Comparison of ENCODE assay signal across 13 mouse cellular contexts in genomic region chr8:103442420-103443125, GRCm38 (mm10).
DNase-seq lines count a peak whose midpoint lies in the region; ATAC-seq and TF ChIP-seq lines count a peak whose summit lies in the region.
"Had no signal": no experiment of that assay in that cellular context is flagged by ENCODE, and none has a peak within 500 bp of the region (broad histone marks: within the 10 kb centered on the region; RNA-seq: fewer than 3 reads in every experiment).

No protein-coding gene starts in this region.

- no peak overlapping the region for H3K4me3 ChIP-seq in lung, embryonic 14.5 days (ENCODE audit: low read depth, low read length)
- no peak overlapping the region for H3K4me3 ChIP-seq in embryonic facial prominence, embryonic 11.5 days (ENCODE audit: low read depth, low read length)
- H3K4me3 ChIP-seq: erythroblast, embryonic 14.5 days had no signal

- WGBS in lung, embryonic 14.5 days: 12% methylated on average over 6 of the region's 6 CpGs
- WGBS in embryonic facial prominence, embryonic 11.5 days: 12% methylated on average over 6 of the region's 6 CpGs

- DNase-seq in lung, embryonic 14.5 days: peak; percentile 76
- DNase-seq in lung, postnatal 36 days: no peak
- peak; percentile 65 for DNase-seq in brain, embryonic 14.5 days (ENCODE audit: low read depth)
- DNase-seq in embryonic facial prominence, embryonic 11.5 days (ENCODE audit: low spot score): peak; percentile 56
- DNase-seq in mesoderm, embryonic 11.5 days (ENCODE audit: low read depth, low spot score): peak; percentile 49
- no peak for DNase-seq in right cerebral cortex, postnatal 25 days
- no peak for DNase-seq in spleen, adult 12 weeks (ENCODE audit: low spot score)
- DNase-seq in left cerebral cortex, adult 9 months (ENCODE audit: low spot score in 2 of 2): no peak
- DNase-seq: cerebellum, adult 11-12 months; gastrocnemius, postnatal 36 days; kidney, adult 8-10 months; thymus, postnatal 4 days had no signal

- TF ChIP-seq POLR2A in brain, embryonic 14.5 days (IDR thresholded peaks at IDR 0.05; ENCODE audit: borderline replicate concordance, extremely low read depth, insufficient read depth, insufficient read length, poor library complexity, severe bottlenecking): no peak

- no peaks in the 10 kb centered on the region for H3K4me1 ChIP-seq in lung, embryonic 14.5 days (ENCODE audit: insufficient read depth)
- no peaks in the 10 kb centered on the region for H3K4me1 ChIP-seq in embryonic facial prominence, embryonic 11.5 days (ENCODE audit: control insufficient read depth, insufficient read depth, low read length)

- no peak for TF ChIP-seq CTCF in lung, embryonic 14.5 days (IDR thresholded peaks at IDR 0.05; ENCODE audit: low read depth)
- TF ChIP-seq CTCF in brain, embryonic 14.5 days (IDR thresholded peaks at IDR 0.05; ENCODE audit: borderline replicate concordance, extremely low read depth, insufficient read depth, insufficient read length): no peak

- H3K27me3 ChIP-seq in lung, embryonic 14.5 days (ENCODE audit: insufficient read depth, low read length): no peaks in the 10 kb centered on the region
- H3K27me3 ChIP-seq in embryonic facial prominence, embryonic 11.5 days (ENCODE audit: control insufficient read depth, insufficient read depth, low read length): no peaks in the 10 kb centered on the region

- H3K27ac ChIP-seq in lung, embryonic 14.5 days (ENCODE audit: low read depth): peak overlapping the region; percentile 61
- no peak overlapping the region for H3K27ac ChIP-seq in embryonic facial prominence, embryonic 11.5 days (replicated peaks; ENCODE audit: low read depth, low read length)

- H3K9me3 ChIP-seq in lung, embryonic 14.5 days (ENCODE audit: low read depth, low read length): no peaks in the 10 kb centered on the region
- H3K9me3 ChIP-seq in embryonic facial prominence, embryonic 11.5 days (replicated peaks; ENCODE audit: control insufficient read depth, low read length): no peaks in the 10 kb centered on the region

- no peaks in the 10 kb centered on the region for H3K36me3 ChIP-seq in lung, embryonic 14.5 days (ENCODE audit: insufficient read depth)
- no peaks in the 10 kb centered on the region for H3K36me3 ChIP-seq in embryonic facial prominence, embryonic 11.5 days (replicated peaks; ENCODE audit: control insufficient read depth, insufficient read depth, low read depth, low read length)

- H3K9ac ChIP-seq in lung, embryonic 14.5 days: no peak overlapping the region
- H3K9ac ChIP-seq in embryonic facial prominence, embryonic 11.5 days (replicated peaks; ENCODE audit: low read length): no peak overlapping the region

- peak; percentile 63 for ATAC-seq in lung, embryonic 14.5 days (ENCODE audit: insufficient read depth)
- no peak for ATAC-seq in embryonic facial prominence, embryonic 11.5 days (replicated peaks; ENCODE audit: insufficient number of reproducible peaks, low FRiP score, low TSS enrichment, low read depth)

- H3K4me2 ChIP-seq in lung, embryonic 14.5 days: no peak overlapping the region
- H3K4me2 ChIP-seq in embryonic facial prominence, embryonic 11.5 days (ENCODE audit: low read depth, low read length): no peak overlapping the region

Comparison
In these comparisons a context has a peak if more than half of its experiments do, and no peak if none do; other contexts are left out.
1. DNase-seq: peak in lung, embryonic 14.5 days (single experiment), brain, embryonic 14.5 days (single experiment), embryonic facial prominence, embryonic 11.5 days (single experiment) and mesoderm, embryonic 11.5 days (single experiment); none in lung, postnatal 36 days (single experiment), right cerebral cortex, postnatal 25 days (single experiment), spleen, adult 12 weeks (single experiment) and left cerebral cortex, adult 9 months (0 of 2).